Mouse (Mus musculus) thymus, postnatal 10 days (tissue): ENCODE measurements around the gene Slc29a2.

ENCODE experiments used
- DNase-seq, 2 experiments: peaks; one replicate each; pipeline ENCODE4 v3.0.0; 2021; ENCODE audit warnings: low spot score in 2 of 2

The Slc29a2 gene

GRCm38 (mm10) chr19:5058801-5059771, 35.4 kb downstream of the Slc29a2 start:
- DNase-seq: no peak

- DNase-seq: no peak
These were observed 37.0 kb downstream of the Slc29a2 start for GRCm38 (mm10) chr19:5060365-5061330.

- DNase-seq: no peak
These were observed 38.4 kb downstream of the Slc29a2 start for GRCm38 (mm10) chr19:5062041-5062440.

GRCm38 (mm10) chr19:5062446-5062845, 38.8 kb downstream of the Slc29a2 start:
- no peak for DNase-seq

- DNase-seq: no peak
These were observed 41.4 kb downstream of the Slc29a2 start for GRCm38 (mm10) chr19:5065104-5065503.

GRCm38 (mm10) chr19:5067040-5067799, 43.6 kb downstream of the Slc29a2 start:
- no peak for DNase-seq

GRCm38 (mm10) chr19:5067867-5068569, 44.4 kb downstream of the Slc29a2 start, which contains the start of gene Cd248:
Gene Cd248, plus strand, starts transcription at chr19:5068078.
- no peak for DNase-seq

GRCm38 (mm10) chr19:5068570-5069234, 45.0 kb downstream of the Slc29a2 start:
- no peak for DNase-seq

- DNase-seq: no peak
These were observed 45.8 kb downstream of the Slc29a2 start for GRCm38 (mm10) chr19:5069486-5069885.

GRCm38 (mm10) chr19:5069978-5070377, 46.3 kb downstream of the Slc29a2 start:
- no peak for DNase-seq

- no peak for DNase-seq
These were observed 47.4 kb downstream of the Slc29a2 start for GRCm38 (mm10) chr19:5071077-5071476.

- DNase-seq: no peak
These were observed 48.1 kb downstream of the Slc29a2 start for GRCm38 (mm10) chr19:5071545-5072369.

GRCm38 (mm10) chr19:5072389-5073019, 48.8 kb downstream of the Slc29a2 start:
- no peak for DNase-seq

- DNase-seq: peak in 1 of 2 experiments; percentile 37
These were observed 49.4 kb downstream of the Slc29a2 start for GRCm38 (mm10) chr19:5073028-5073427.

GRCm38 (mm10) chr19:5073518-5073917, 49.9 kb downstream of the Slc29a2 start:
- no peak for DNase-seq

- DNase-seq: no peak
These were observed 55.6 kb downstream of the Slc29a2 start for GRCm38 (mm10) chr19:5079279-5079678.
